Mouse (Mus musculus) small intestine, adult 10 weeks (tissue): ENCODE data around the gene Ferd3l. TPM values are rescaled to one million over a fixed set of nuclear protein-coding genes. Genes with fewer than 3 reads are reported as not detected.

Experiments
- polyA plus RNA-seq: library from polyadenylated mRNA; stranded (reverse); fragments of 350-450 nt; fragmentation: Illumina TruSeq; extraction: RNeasy Lipid Tissue Mini Kit (QIAGEN cat#74804); gene quantifications from one replicate; pipeline ENCODE4 v1.2.3, GENCODE M21; 2014; ENCODE audit warnings: low replicate concordance

Ferd3l gene
- polyA plus RNA-seq = not detected

GRCm38 (mm10) chr12:33928331-33929192 is at the start of gene Ferd3l:
Ferd3l (plus strand) TSS chr12:33928425.

GRCm38 (mm10) chr12:33957400-33958240 is 29.4 kb downstream of the Ferd3l start, which contains the start of gene Twist1:
Twist1 (plus strand) TSS chr12:33957671.

Other genes with a start within 250 kb of the Ferd3l start
- gene Twist1, start 29.2 kb downstream of the Ferd3l start, polyA plus RNA-seq = 0.45 TPM